Mouse (Mus musculus) cerebellum, adult 9-11 months (tissue): Measurements from ENCODE around the gene Scn3b.
A peak's percentile ranks its signal among the peaks of the same experiment; 100 is the strongest.

ENCODE experiments used
- DNase-seq: peaks from one replicate; pipeline ENCODE4 v3.0.0; 2022

The Scn3b gene

DNA sequence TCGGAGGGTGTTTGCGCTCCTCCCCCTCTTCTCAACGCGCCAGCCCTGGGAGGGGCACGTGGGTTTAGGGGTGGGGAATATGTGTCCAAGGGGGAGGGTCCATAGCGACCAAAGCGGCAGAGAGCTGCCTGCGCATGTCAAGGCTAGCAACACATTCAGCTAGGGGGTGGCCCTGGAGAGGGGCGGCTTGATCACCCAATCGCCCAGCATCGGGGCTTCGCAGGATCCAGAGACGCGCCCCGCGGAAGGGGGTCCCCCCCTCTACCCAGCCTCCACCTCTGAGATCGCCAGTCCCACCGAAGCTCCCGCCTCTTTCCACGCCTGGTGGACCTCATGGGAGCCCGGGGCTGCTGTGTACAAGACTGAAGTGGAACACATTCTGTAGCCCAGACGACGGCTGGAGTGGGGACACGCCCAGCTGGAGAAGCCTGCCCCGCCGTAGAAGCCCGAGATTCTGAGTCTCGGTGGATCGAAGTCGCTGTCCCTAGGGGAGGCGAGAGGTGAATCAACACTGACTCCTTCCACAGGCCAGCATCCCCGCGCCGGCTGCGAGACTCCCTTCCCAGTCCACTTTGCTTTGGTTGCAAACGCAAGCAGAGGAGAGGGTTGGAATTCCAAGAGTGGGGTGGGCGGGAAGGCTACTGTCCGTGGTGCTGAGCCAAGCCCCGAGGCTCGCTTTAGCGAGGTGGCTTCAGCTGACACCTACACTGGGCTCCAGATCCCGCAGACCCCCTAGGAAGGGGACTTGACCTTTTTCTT, at the start of gene Scn3b:
Gene Scn3b (plus strand): TSS at position 115 of the 759 bp plus-strand sequence.
- DNase-seq: no peak

DNA sequence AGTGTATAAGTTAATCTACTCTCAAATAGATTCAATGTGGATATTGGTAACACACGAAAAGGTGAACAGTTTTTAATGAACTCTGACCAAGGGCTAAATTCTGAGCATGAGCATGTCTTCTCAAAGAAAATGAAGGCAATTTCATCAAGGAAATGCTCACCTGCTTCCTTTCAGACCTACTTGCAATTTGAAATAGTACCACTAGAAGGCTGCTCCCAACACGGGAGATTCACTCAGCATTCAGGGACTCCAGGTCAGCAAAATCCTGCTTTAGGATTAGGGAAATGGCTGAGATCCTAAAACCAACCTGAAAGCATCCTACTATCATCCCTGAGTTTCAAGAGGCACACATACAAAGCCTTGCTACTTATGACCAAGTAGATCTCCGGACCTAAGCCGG, 44.7 kb upstream of the Scn3b start:
- no peak for DNase-seq

DNA sequence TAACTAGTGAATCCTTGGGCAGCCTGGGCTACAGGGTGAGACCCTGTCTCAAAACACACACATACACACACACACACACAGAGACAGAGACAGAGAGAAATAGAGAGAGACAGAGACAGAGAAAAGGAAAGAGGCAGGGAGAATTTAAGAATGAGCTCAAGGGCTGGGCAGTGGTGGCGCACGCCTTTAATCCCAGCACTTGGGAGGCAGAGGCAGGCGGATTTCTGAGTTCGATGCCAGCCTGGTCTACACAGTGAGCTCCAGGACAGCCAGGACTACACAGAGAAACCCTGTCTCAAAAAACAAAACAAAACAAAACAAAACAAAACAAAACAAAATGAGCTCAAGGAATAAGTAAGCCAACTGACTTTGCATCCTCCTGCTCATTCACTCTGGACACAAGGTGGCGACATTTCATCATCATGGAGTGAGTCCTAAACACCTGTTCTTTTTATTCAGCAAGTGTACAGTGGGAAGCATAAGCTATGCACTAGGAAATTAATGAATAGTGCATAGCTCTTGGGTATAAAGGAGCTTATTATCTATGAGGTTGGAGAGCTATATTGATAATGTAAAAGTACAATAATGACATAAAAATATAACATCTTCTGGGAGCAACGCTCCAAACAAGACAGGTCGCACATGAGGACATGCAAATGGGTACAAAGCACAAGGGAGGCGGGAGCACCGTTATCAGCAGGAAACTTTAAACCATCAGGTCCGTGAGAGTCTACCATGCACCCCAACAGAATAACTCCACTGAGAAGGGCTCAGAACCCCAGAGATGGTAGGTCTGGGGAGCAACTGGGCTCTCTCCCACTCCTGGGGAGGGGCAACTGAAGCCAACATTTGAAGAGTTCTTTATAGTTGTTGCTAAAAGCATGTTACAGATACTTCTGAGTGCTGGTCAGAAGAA, 40.9 kb upstream of the Scn3b start:
- DNase-seq: peak; percentile 28

DNA sequence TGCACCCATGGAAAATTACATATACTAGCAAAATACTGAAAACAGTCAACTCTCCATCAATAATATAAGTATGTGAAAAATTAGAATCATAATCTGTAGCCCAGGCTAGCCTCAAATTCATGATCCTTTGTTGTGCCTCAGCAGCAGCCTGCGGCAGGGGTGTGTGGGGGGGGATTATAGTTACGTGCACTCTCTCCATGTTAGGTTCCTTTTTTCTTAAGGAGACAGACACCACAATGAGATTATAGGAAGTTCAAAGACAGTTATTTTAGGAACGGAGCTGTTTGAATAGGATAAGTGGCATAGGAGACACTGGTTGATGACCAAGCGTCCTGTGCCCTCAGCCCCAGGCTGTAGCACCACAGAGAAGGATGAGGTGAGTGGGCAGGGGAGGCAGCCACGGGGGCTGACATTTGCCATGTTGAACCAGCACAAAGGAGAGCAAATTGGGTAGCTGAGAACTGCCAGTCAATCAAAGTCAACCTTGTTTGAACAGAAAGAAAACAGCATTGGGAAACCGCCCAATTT, 40.1 kb upstream of the Scn3b start:
- no peak for DNase-seq

DNA sequence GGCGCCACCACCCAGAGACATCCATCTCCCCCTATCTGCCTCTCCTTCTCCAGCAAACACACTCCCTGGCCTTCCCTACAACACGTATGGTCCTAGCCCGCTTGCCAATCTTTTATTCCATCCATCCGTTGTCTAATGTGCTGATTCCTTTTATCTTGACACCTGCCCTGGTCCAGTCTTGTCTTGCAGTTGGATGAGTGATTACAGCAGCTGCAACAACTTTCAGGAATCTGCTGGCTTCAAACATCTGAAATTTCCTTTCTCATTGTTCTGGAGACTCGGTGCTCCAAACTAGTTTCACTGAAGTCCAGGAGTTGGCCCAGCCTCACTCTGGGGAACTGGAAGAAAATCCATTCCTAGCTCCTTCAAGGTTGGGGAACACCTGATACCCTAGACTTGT, 39.5 kb upstream of the Scn3b start:
- DNase-seq: no peak

DNA sequence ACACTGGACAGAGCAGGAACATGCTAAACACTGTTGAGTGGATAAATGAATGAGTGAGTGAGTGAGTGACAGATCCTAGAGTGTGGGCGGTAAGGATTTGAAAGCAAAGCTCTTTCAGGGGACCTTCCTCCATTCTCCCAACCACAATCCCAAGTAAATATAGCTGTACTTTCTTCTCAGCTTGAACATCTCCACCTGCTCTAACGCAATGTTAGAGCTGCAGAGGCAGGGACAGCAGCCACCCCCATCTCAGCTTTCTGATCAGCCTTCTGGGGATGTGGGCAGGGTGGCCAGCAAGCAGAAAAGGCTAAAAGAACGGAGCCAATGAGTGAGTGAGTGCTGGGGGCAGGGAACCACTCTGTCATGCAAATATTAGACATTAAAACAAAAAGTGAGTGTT, 38.0 kb upstream of the Scn3b start:
- DNase-seq: no peak

DNA sequence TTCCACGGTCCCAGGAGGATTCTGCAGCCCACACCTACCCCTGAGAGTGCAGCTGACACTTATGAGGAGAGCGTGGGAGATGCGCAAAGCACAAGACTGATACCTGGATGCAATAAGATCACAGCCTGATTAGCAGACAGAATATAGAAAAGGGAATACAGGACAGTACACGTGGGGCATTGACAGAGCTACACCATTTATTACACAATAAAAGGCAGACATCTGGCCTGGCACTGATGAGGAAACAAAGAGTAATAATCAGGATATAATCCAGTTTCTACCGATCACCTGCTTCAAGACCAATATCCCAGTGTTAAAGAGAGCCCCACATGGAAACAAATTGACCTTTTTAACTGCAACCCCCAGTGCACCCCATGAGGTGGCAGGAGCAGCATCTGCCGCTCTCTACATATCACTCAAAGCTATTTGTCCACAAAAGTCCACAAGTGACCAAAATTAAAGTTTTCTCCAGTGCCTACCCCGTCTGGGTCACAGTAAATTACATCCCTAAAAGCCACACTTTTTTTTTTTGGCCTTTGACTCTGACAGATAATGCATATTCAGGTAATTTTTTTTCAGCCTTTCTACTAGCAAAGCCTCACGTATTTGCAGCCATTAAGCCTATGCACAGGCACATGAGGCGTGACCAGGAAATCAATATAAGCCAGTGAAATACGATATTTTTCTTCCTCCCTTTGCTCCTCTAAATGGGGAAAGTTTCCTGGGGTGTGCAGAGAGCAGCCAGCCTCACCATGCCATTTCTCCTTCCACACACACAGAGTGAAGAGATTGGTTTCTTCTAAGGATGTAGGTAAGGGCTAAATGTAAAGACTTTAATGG, 34.6 kb upstream of the Scn3b start:
- DNase-seq: no peak

DNA sequence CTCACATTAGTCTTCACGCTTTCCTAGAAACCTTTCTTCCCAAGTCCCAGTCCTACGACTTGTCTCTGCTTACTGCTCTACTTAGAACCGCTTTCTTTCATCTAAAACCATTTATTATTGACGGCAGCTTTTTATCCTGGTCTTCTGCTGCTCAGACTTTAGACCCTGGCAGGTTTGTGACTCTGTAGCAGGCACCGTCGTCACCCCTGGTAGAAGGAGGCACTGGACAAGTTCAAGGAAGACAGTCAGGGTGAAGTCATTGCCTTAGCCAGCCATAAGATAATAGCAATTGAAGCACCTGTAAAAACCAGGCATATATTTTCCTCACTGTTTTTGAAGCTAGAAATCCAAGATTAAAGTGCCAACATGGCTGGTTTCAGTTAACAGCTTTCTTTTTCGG, 33.8 kb upstream of the Scn3b start:
- no peak for DNase-seq

DNA sequence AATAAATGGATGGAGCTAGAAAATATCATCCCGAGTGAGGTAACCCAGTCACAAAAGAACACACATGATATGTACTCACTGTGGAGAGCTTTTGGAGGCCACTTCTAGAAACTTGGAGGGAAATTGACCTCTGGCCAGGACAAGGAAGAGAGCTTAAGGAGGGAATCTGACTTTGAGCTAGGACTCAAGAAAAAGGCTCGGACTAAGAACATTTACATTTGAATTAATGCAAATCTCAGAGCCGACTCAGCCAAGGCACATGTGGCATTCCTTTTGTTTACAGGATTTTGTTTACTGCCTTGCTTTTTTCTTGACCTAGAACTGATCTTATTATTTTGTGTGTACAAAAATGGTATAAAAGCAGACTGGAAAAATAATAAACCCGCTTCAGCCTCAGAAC, 29.3 kb upstream of the Scn3b start:
- DNase-seq: no peak

DNA sequence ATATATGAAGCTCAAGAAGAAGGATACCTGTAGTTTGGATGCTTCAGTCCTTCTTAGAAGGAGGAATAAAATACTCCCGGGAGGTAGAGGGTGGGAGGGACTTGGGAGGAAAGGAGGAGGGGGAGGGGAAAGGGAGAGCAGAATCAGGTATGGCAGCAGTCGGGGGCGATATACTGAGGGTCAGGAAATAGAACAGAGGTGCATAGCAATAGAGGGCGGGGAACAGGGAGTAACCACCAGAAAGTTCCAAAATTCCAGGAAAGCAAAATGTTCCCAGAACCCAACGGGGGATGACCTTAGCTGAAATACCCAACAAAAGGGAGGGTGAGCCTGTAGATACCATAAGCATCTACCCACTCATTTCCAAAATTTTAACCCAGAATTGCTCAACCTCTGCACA, 28.7 kb upstream of the Scn3b start:
- no peak for DNase-seq

DNA sequence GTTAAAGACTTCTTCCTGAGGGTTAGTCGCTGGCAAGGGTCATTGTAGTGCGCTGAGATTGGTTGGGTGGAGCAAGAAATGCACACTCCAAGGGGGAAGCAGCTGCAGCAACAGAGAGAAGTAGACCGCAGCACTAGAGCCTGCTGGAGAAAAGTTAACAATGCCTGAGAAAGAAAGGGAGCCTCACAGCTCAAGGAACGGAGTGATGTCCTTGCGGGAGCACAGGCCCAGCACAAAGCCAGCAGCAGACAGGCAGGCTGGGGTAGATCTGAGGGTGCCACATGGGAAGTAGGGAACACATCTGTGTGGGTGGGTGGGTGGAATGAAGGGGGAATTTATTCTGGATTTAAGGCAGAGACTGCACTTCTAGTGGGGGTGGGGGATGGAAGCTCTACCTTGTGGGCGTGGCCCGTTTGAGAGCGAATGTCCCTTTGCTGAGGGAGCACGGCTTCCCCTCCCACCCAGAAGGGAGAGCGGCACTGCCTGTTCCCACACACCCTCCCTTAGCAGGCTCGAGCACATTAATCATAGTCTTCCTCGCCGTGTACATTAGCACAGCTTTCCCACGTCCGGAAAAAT, 27.7 kb upstream of the Scn3b start:
- peak; percentile 32 for DNase-seq

DNA sequence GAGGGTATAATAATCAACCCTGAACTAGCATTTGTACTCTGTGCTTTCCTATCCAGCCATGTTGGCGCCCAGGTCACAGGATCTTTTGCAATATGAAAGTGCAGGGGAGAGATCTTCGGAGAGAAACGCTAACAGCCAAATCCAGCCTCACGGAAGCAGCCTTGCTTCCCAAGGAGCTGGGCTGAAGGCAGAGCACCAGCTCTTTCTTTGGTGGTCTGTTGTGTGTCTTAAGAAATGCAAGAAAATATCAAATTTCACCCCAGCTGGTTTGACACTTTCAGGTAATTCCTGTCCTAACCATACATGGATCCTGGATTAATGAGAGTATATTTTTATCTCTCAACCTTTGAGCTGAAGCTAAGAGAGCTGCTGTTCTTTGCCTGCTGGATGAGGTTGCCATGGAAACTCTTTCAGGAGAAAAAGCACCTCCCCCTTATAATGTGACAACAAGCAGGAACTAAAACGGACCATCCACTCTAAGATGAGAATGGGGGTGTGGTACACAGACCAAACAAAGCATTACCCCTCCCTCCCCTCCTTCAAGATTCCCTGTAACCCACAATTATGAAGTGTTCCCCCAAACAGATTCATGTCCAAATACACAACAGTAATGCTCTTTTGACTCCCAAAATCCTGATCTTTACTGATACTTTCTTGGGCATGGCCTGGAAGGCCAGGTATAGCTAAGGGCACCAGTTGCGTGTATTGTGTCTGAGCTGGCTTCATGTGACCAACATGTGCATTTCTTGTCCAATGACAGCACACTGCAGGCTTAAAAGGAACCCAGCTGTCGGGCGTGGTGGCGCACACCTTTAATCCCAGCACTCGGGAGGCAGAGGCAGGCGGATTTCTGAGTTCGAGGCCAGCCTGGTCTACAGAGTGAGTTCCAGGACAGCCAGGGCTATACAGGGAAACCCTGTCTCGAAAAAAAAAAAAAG, 26.8 kb upstream of the Scn3b start:
- DNase-seq: peak; percentile 11

DNA sequence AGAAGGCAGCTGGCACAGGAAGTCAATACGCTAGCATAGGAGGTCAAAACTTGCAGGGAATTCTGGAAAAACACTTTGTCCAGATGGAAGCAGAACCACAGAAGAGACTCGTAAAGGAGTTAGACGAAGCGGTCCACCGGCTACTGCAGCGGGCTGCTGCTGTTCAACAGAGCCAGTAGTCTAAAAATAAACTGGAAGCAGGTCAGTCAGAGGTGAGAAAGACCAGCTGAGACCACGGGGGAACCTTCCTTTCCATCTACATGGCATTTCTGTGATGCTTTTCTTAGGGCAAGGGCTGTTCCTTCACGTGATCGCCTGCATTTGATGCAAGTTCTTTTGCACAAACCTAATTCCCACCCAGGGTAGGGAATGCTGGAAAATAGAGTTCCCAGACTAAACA, 23.6 kb upstream of the Scn3b start:
- DNase-seq: no peak

DNA sequence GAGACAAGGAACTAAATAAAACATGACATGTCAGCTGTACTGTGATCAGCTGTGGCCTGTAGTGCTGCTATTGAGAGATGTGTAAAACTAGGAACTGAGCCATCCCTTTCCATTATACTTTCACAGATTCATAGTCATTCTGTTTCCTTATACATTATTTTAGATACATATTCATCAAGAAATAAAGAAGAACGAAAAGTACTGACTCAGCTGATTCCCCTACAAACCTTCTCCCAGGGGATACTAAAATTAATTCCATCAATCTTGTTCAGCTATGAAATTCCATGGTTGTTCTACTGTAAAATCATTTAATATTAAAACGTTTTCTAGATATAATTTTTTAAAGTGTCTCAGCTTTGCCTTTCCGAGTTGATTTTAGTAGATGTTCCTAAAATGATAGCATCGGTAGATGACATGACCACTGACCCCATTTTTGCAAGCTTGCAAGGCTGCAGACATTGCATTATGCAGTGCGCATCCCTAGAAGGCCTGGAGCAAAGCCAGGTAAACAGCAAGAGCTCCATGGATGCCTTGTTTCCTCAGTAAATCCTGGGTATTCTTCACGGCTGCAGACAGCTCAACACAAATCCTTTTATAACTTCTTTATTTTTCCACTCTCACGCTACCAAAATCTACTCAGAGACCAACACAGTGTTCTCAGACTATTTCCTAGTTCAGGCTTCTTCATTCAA, 22.9 kb upstream of the Scn3b start:
- DNase-seq: no peak

DNA sequence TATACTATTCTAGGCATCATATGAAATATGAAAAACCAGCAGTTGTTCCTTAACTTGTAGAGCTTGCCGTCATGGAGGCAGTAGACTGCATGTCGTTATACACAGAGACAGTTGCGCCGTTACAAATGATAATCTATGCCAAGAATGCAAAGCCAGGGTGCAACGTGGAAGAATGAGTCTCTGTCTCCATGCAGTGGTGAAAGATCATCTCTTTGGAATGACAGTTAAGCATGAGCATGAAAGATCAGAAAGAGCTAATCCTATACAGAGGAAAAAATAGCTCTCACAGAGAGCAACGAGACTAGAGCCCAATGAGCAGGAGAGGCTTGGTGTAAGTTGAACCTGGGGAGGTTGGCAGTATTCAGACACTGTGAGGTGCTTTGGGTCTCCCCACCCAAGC, 22.3 kb upstream of the Scn3b start:
- DNase-seq: no peak

DNA sequence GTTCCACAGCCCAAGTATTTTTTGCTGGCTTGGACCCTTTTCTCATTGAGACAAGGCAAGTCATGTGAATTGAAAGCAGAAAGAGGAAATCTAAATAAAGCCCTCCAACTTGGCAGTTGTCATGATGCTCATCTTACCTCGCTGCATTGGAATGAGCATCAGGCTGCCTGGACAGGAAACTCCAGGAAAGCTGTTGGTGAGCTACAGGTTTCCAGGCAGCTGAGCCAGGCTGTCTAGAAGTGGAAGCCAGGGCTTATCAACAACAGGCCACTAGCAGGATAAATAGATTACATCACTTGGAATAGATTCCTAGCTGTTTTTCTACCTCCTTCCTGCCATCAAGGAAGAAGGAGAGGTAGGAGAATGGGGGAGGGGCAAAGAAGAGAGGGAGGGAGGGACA, 19.9 kb upstream of the Scn3b start:
- no peak for DNase-seq

DNA sequence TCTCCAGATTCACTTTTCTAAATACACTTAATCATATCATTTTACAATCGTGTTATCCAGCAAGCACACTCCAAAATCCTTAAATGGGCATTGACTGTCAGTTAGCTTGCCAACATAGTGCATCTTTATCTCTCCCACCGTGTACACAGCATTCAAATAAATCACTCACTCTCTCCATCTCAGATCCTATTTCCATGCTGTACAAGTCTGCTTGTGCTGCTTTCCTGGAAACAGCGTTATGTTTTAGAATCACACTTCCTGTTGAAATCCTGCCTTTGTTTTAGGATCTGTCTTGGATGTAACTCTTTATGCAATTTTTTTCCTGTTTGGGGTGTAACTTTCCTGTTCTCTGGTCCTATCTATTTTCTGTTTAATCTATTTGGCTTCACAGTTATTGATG, 16.6 kb upstream of the Scn3b start:
- no peak for DNase-seq

DNA sequence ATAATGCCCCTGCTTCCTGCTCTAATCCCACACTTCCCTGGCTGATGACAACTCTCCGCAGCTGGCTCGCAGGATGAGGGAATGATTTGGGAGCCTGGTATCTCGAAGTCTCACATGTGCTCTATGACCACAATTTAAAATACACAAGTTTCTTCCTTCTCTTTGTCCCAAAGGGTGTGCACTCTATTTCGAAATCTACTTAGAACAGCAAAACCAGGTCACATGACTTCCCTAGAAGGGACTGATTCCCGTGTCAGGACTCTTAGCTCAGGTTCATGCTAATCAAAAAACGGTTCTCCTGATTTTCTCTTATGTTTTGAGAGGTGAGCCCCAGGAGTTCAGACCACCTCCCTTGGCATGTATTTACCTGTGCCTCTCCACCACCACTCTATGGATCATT, 5.1 kb upstream of the Scn3b start:
- DNase-seq: no peak

DNA sequence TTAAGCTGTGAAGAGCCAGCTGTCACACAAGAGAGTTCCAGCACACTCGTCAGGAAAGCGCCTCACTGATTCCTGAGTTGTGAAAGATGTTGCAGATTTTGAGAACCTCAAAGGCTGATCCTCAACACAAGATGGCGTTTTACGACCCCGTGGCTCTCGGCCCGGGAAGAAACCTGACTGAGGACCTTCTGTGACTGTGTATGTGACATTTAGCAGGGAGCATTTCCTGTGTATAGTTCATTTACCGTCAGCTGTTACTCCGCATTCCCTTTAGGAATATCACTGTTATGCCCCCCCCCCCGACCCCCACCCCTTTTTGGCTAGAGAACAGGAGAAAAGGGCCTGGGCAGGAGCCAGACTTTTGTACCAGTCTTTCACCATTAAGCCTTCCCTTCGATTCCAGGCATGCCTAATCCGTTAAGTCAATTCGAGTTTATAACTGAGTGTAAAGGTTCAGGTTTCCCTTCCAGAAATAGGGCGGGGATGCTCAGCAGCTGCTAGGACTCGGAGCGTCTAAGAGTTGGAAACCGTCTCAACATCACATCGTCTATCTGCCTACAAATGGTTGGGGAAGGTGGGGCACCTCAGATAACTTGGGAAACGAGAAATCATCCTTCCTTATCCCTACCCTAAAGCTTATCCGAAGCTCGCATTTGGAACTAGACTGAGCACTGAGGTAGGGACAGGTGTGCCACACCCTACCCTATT, 823 bp upstream of the Scn3b start:
- no peak for DNase-seq

DNA sequence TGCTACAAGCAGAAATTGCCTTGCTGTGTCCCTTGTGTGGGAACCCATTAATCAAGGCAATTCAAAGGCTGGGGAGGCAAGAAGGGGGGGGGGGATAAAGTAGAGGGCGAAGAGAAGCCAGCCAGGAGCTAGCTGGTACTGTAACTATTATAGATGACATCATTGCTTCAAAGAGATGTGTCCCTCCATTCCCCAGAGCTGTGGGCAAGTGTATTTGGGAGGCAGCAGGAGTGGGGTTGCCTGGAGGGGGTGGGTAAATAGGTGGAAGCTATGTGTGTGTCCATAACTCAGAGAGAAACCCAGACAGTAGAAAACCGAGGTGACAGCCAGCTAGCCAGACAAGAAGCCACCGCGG, 292 bp upstream of the Scn3b start:
- DNase-seq: no peak
